In the genomic region with DNA sequence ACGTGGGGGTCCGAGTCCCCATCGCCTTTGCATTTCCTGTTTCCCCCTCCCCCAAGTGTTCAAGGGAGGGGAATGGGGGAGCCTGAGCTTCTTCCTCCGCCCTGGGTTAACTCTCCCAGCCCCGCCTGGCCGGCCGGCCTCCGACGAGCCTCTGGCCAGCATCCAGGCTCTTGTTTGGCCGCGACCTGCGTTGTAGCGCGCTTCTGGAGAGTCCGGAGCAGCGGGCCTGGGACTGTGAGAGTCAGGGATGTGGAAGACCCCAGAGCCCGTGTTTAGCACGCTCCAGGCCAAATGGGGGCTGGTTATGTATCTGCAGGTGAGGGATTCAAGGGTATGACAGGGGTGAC, we compare ENCODE assay signal across 8 mouse cellular contexts. TPM values are rescaled to one million over a fixed set of nuclear protein-coding genes. Genes with fewer than 3 reads are reported as not detected.
DNase-seq lines count a peak whose midpoint lies in the region; ATAC-seq and TF ChIP-seq lines count a peak whose summit lies in the region.

No protein-coding gene starts in this region.

- peak overlapping the region; percentile 64; the same call in 1 of the 2 replicates for H3K4me3 ChIP-seq in spleen, adult 2 months (ENCODE audit: extremely low read depth, insufficient read depth, insufficient read length)
- peak overlapping the region; percentile 80 for H3K4me3 ChIP-seq in forebrain, embryonic 10.5 days
- peak overlapping the region; percentile 78 for H3K4me3 ChIP-seq in hindbrain, embryonic 12.5 days
- H3K4me3 ChIP-seq in midbrain, postnatal 0 days (ENCODE audit: low read depth, low read length), result peak overlapping the region; percentile 70

- H3K4me2 ChIP-seq in hindbrain, embryonic 12.5 days (replicated peaks), result peak overlapping the region; percentile 92
- peak overlapping the region; percentile 99 for H3K4me2 ChIP-seq in midbrain, postnatal 0 days (ENCODE audit: low read depth, low read length, poor library complexity, severe bottlenecking)

- ATAC-seq in hindbrain, embryonic 12.5 days (ENCODE audit: low FRiP score), result peak; percentile 70
- ATAC-seq in midbrain, postnatal 0 days (ENCODE audit: low FRiP score), result no peak; the same call in none of the 2 replicates
- no peak for ATAC-seq in erythroid progenitor cell, adult 5-6 weeks (replicated peaks; ENCODE audit: low FRiP score, poor library complexity, severe bottlenecking)

- H3K9ac ChIP-seq in hindbrain, embryonic 12.5 days, result peak overlapping the region; percentile 81
- peak overlapping the region; percentile 77 for H3K9ac ChIP-seq in midbrain, postnatal 0 days (replicated peaks; ENCODE audit: low read length, poor library complexity, severe bottlenecking)

- no peak for TF ChIP-seq POLR2A in spleen, adult 2 months (IDR thresholded peaks at IDR 0.05; ENCODE audit: low read depth, low read length)

- H3K36me3 ChIP-seq in spleen, adult 2 months (ENCODE audit: control insufficient read depth, insufficient read depth, low read length), result no peaks in the 10 kb centered on the region
- peaks cover 6% of the 10 kb centered on the region; the same call in 1 of the 2 replicates for H3K36me3 ChIP-seq in forebrain, embryonic 10.5 days (replicated peaks)
- no peaks in the 10 kb centered on the region for H3K36me3 ChIP-seq in hindbrain, embryonic 12.5 days
- no peaks in the 10 kb centered on the region for H3K36me3 ChIP-seq in midbrain, postnatal 0 days (ENCODE audit: insufficient read depth, low read length)

- no peak for DNase-seq in spleen, adult 2 months (ENCODE audit: low read depth in 1 of 2, low spot score in 2 of 2)
- no peak for DNase-seq in spleen, adult 18-20 months
- DNase-seq in forebrain, embryonic 10.5 days (ENCODE audit: extremely low spot score, low spot score), result no peak
- peak; percentile 25 for DNase-seq in liver
- peak; percentile 33 for DNase-seq in midbrain, postnatal 0 days (ENCODE audit: low spot score)
- no peak for DNase-seq in c-Kit-positive CD71-positive TER-119-positive erythroid progenitor cells, embryonic 14.5 days (ENCODE audit: low spot score)

- no peaks in the 10 kb centered on the region for H3K4me1 ChIP-seq in spleen, adult 2 months (ENCODE audit: control insufficient read depth, insufficient read depth, insufficient read length)
- peaks cover 34% of the 10 kb centered on the region for H3K4me1 ChIP-seq in forebrain, embryonic 10.5 days
- H3K4me1 ChIP-seq in hindbrain, embryonic 12.5 days, result peaks cover 20% of the 10 kb centered on the region
- no peaks in the 10 kb centered on the region for H3K4me1 ChIP-seq in midbrain, postnatal 0 days (ENCODE audit: insufficient read depth, low read length)

- peaks cover 6% of the 10 kb centered on the region; the same call in 1 of the 2 replicates for H3K9me3 ChIP-seq in forebrain, embryonic 10.5 days
- H3K9me3 ChIP-seq in hindbrain, embryonic 12.5 days (replicated peaks), result no peaks in the 10 kb centered on the region
- no peaks in the 10 kb centered on the region for H3K9me3 ChIP-seq in midbrain, postnatal 0 days (ENCODE audit: low read length)

- H3K27ac ChIP-seq in spleen, adult 2 months (ENCODE audit: insufficient read depth, low read length), result no peak overlapping the region
- H3K27ac ChIP-seq in forebrain, embryonic 10.5 days, result peak overlapping the region; percentile 90
- H3K27ac ChIP-seq in hindbrain, embryonic 12.5 days, result peak overlapping the region; percentile 76
- no peak overlapping the region for H3K27ac ChIP-seq in midbrain, postnatal 0 days (ENCODE audit: low read depth, low read length)

- WGBS in spleen, adult 2 months, result 7% methylated on average over 18 of the region's 18 CpGs
- WGBS in forebrain, embryonic 10.5 days, result under 1% methylated on average over 18 of the region's 18 CpGs
- under 1% methylated on average over 17 of the region's 18 CpGs for WGBS in hindbrain, embryonic 12.5 days
- WGBS in midbrain, postnatal 0 days, result under 1% methylated on average over 18 of the region's 18 CpGs

- peaks cover 3% of the 10 kb centered on the region; the same call in 1 of the 2 replicates for H3K27me3 ChIP-seq in spleen, adult 2 months (ENCODE audit: control insufficient read depth, insufficient read depth, low read length)
- H3K27me3 ChIP-seq in forebrain, embryonic 10.5 days (ENCODE audit: poor library complexity, severe bottlenecking), result peaks cover 14% of the 10 kb centered on the region
- no peaks in the 10 kb centered on the region for H3K27me3 ChIP-seq in hindbrain, embryonic 12.5 days
- no peaks in the 10 kb centered on the region for H3K27me3 ChIP-seq in midbrain, postnatal 0 days (ENCODE audit: insufficient read depth, low read length)

- no peak for TF ChIP-seq CTCF in spleen, adult 2 months (IDR thresholded peaks at IDR 0.05; ENCODE audit: extremely low read depth, insufficient read depth, insufficient read length, insufficient replicate concordance)
- no peak for TF ChIP-seq CTCF in midbrain, postnatal 0 days (IDR thresholded peaks at IDR 0.05)

RNA-seq across cellular contexts. Expression of a gene that starts 0.9 kb away (rescaled TPM):
- polyA plus RNA-seq in spleen, adult 2 months (2012; rRNA removed), result 3.5 and 4.6 TPM in 2 replicates
- 16.7 and 17.2 TPM in 2 replicates for polyA plus RNA-seq in forebrain, embryonic 10.5 days (2016; fragmentation: Nextera tagmentation; extraction: Ambion mirVana)
- 23.4 and 28.0 TPM in 2 replicates for polyA plus RNA-seq in hindbrain, embryonic 12.5 days (2016; fragmentation: Nextera tagmentation; extraction: Ambion mirVana)
- 8.9 and 12.5 TPM in 2 replicates for total RNA-seq in midbrain, postnatal 0 days (2014; rRNA removed)
- polyA plus RNA-seq in midbrain, postnatal 0 days (2015; fragmentation: Nextera tagmentation; extraction: Ambion mirVana), result 2.5 and 3.1 TPM in 2 replicates
- not detected in 2 replicates for total RNA-seq in erythroid progenitor cell, adult 5-6 weeks (2015; ENCODE audit: low replicate concordance)
- not detected in 2 replicates for total RNA-seq in erythroid progenitor cell, adult 5-6 weeks (2017; ENCODE audit: low replicate concordance)

RNA-seq across cellular contexts. Expression of a gene that starts 49.1 kb away (rescaled TPM):
- 46.2 and 48.1 TPM in 2 replicates for polyA plus RNA-seq in spleen, adult 2 months (2012; rRNA removed)
- 528 and 553 TPM in 2 replicates for polyA plus RNA-seq in forebrain, embryonic 10.5 days (2016; fragmentation: Nextera tagmentation; extraction: Ambion mirVana)
- polyA plus RNA-seq in hindbrain, embryonic 12.5 days (2016; fragmentation: Nextera tagmentation; extraction: Ambion mirVana), result 512 and 551 TPM in 2 replicates
- total RNA-seq in midbrain, postnatal 0 days (2014; rRNA removed), result 241 and 283 TPM in 2 replicates
- 652 and 688 TPM in 2 replicates for polyA plus RNA-seq in midbrain, postnatal 0 days (2015; fragmentation: Nextera tagmentation; extraction: Ambion mirVana)
- 188 and 231 TPM in 2 replicates for total RNA-seq in erythroid progenitor cell, adult 5-6 weeks (2015; ENCODE audit: low replicate concordance)
- total RNA-seq in erythroid progenitor cell, adult 5-6 weeks (2017; ENCODE audit: low replicate concordance), result 144 and 175 TPM in 2 replicates

Comparison
In these comparisons a context has a peak if more than half of its experiments do, and no peak if none do; other contexts are left out.
1. DNase-seq: peak in liver (single experiment) and midbrain, postnatal 0 days (single experiment); none in spleen, adult 2 months (0 of 2), spleen, adult 18-20 months (0 of 2), forebrain, embryonic 10.5 days (single experiment) and c-Kit-positive CD71-positive TER-119-positive erythroid progenitor cells, embryonic 14.5 days (single experiment).
2. H3K27ac ChIP-seq: peak in forebrain, embryonic 10.5 days (single experiment) and hindbrain, embryonic 12.5 days (single experiment); none in spleen, adult 2 months (single experiment) and midbrain, postnatal 0 days (single experiment).
3. RNA of a gene that starts 49.1 kb away (polyA plus RNA-seq): 652 to 688 TPM in midbrain, postnatal 0 days, 528 to 553 TPM in forebrain, embryonic 10.5 days and 512 to 551 TPM in hindbrain, embryonic 12.5 days; 46.2 to 48.1 TPM in spleen, adult 2 months; every median in the first group is over 10 times any median in the second.
4. Peak in every context shown above with its lines, with median percentiles within 50 percentile points of each other: H3K4me3 ChIP-seq.